Mouse (Mus musculus): Measurements from ENCODE around the gene Creb3l4.
"Not testable (repeated sequence)": the region's sequence is repeated elsewhere in the genome, so short reads cannot be mapped to it uniquely, and the experiment has no call there.

The Creb3l4 gene

DNA sequence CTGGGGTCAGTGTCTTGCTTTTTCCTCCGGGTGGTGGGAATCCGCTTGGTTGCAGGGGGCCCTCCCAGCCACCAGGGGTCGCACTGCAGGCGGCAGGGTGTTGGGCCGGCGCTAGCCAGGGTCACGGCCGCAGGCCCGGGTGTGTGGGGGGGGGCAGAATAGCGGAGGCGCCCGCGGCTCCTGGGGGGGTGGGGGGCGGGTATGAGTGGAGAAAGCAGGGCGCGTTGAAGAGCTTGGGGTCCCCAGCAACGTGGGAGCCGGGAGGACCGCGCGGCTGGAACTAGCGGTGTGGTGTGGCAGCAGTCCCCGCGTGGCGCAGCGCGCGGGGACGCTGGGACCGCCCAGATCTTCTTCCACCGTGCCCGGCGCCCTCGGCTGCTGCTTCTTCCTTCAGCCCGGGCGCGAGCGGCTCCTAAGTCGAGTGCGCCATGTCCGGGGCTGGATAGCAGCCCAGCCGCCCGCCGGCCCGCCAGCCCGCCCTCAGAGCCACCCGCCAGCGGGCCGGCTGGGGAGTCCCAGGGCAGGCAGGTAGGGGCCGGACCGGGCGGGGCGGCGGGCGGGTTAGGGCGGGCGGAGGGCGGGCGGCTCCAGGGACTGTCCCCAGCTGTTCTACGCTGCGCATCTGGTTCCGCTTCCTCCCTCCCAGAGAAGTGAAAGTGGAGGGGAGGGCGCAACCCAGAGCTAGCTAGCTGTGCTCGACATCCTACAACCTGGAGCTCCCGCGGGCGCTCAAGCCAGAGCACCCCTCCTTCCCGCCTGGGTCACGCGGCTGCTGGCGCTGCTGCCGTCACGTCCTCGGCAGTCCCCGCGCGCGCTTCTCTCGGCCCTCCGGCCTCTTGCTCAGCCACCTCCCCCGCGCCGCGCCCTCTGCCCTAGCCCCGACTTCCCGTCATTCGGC lies 22.0 kb upstream of the Creb3l4 start, which contains the start of gene Dennd4b:
TSS of gene Dennd4b (plus strand) at position 152 of the 898 bp plus-strand sequence.
- in situ Hi-C loops (cut with MboI, MseI): no loop called here

DNA sequence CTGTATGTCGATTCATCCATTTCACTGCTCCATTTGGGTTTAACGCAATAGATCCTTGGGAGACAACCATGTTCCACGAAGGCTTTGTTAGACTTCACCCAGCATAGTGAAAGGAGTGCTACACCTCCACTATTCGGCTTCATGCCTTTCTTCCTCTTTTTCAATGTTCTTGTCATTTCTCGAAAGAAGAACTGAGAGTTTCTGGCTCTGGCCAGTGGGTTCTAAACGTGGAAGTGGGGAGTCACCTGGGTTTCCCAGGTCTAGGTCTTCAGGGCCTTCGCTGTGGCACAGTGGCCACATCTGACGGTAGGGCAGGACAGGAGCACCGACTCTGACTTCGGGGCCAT lies 21.3 kb upstream of the Creb3l4 start:
- in situ Hi-C loops (cut with MboI, MseI): no loop called here

GRCm38 (mm10) chr3:90263121-90263771 lies 19.9 kb upstream of the Creb3l4 start:
- in situ Hi-C loops (cut with MboI, MseI): no loop called here

DNA sequence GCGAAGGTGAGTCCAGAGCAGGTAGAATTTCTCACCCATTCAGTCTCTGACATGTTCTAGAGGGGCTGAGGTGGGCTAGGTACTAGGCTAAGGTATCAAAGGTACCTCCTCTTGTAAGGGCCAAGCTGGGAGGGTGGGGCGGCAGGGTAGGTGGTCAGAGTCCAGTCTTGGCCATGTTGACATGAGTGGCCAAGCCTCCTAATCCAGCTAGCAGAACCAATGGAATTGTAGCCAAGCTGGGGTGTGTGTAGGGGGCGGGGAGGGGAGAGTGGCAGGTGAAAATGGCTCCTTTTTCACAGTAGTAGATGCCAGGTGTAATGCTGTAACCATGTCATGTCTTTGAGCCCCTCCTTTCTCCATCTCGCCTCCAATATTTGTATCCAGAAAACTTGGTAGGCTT lies 15.2 kb upstream of the Creb3l4 start:
- in situ Hi-C loops (cut with MboI, MseI): no loop called here

GRCm38 (mm10) chr3:90256731-90257530 lies 13.6 kb upstream of the Creb3l4 start:
- in situ Hi-C loops (cut with MboI, MseI): no loop called here

DNA sequence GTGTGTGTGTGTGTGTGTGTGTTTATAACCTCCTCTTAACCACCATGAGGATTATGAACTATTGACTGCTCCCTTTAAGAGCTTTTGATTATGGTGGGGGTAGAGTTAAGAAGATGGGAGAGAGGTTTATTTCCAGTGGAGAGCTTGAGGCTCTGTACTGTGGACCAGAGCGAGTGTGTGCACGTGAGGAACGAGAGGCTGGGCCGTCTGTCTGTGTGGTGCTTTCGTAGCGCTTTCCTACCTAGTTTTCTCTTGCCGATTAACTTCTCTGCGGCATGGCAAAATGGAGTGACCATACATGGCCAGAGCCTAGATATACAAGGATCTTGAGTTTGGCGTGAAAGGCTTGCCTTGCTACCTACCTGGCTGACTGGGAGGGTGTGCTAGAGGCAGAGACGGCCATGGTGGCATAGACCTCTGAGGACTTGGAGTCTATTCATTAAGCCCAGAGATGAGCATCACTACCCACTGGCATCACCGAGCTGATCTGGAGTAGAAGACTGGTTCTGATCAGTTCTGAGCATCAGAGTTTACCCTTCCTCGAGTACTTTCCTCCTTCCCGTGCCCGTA lies 12.6 kb upstream of the Creb3l4 start:
- in situ Hi-C loops (cut with MboI, MseI): no loop called here

DNA sequence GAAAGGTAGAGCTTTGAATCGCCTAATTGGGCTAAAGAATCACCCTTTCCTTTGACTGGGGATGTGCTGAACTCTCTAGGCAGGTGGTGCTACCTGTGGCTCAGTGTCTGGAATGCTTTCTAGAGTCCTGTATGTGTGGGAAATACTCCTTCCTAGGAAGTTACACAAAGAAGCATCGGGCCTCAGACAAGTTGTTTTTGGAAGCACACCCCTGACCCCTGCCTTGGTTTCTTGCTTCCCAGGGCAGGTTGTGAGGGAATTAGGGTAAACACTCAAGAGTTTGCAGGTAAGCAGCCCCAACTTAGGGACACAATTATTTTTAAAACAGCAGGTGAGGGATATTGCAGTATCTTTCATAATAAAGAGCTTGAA lies 11.9 kb upstream of the Creb3l4 start:
- in situ Hi-C loops (cut with MboI, MseI): no loop called here

GRCm38 (mm10) chr3:90254419-90255193 lies 11.3 kb upstream of the Creb3l4 start:
- in situ Hi-C loops (cut with MboI, MseI): no loop called here

GRCm38 (mm10) chr3:90253653-90254418 lies 10.5 kb upstream of the Creb3l4 start, which contains the start of gene Crtc2:
Gene Crtc2, plus strand, starts transcription at chr3:90254163.
- in situ Hi-C loops (cut with MboI, MseI): no loop called here

GRCm38 (mm10) chr3:90253174-90253573 lies 9.9 kb upstream of the Creb3l4 start:
- in situ Hi-C loops (cut with MboI, MseI): not testable (repeated sequence)

DNA sequence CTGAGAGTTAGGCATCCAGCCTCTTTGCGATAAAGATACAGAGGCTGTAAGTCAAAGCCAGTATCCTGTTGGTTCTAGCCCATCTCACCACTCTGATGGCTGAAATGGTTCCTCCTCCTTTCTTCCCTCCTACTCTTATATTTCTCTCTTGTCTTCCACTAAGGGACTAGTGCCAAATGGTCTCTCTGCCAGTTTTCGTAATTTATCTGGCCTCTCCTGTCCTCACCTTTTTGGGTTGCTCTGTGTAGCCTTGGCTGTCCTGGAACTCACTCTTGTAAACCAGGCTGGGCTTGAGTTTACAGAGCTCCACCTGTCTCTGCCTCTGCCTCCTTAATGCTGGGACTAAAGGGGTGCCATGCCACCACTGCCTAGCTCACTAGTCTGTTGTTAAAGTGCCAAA lies 9.3 kb upstream of the Creb3l4 start:
- in situ Hi-C loops (cut with MboI, MseI): not testable (repeated sequence)

- in situ Hi-C loops (cut with MboI, MseI): not testable (repeated sequence)
Measured at GRCm38 (mm10) chr3:90251731-90252226, 8.5 kb upstream of the Creb3l4 start.

GRCm38 (mm10) chr3:90250791-90251190 lies 7.5 kb upstream of the Creb3l4 start:
- in situ Hi-C loops (cut with MboI, MseI): no loop called here

GRCm38 (mm10) chr3:90248746-90249100 lies 5.4 kb upstream of the Creb3l4 start:
- in situ Hi-C loops (cut with MboI, MseI): loop anchor here (10.0 to 25.0 kb wide), 2 partner anchors 1164 to 1611 kb away; no protein-coding TSS in a partner anchor

DNA sequence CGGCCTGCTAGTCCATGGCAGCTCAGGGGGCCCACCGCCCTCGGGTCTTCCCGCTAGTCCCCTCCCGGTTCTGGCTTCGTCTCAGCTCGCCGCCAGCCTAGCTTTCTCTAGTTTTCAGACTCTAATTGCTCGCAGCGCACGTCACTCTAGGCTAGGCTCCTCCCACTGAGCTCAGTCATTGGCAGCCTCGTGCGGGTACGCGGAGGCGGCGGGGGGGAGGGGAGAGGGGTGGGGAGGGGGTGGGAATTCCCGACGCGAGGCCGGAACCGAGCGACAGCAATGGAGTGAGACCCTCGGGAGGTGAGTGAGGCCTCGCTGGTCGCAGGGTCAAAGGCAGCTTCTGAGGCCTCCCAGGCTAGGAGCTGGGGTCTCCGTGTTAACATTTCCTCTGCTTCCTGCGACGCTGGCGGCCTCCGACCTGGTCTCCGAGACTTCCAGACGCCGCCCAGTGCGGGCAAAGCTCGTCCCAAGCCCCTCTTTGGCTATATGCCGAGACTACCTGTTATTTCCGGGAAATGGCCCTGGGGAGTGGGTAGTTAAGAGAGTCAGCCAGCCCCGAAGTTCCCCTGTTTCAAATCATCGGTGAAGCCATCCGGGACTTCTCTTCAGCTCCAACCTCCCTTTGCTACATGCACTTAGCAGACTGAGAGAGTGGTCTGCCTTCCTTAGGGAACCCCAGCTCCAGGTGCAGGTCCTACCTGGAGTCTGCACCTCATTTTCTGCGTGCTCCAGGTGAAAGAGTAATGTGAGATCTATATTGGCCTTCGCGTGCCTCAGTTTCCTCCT lies 4.8 kb upstream of the Creb3l4 start, which contains the start of gene Slc39a1:
TSS of gene Slc39a1 (plus strand) at position 213 of the 786 bp plus-strand sequence.
- in situ Hi-C loops (cut with MboI, MseI): loop anchor here (10.0 to 25.0 kb wide), 2 partner anchors 1163 to 1611 kb away; no protein-coding TSS in a partner anchor

- in situ Hi-C loops (cut with MboI, MseI): loop anchor here (10.0 to 25.0 kb wide), 2 partner anchors 1163 to 1610 kb away; no protein-coding TSS in a partner anchor
Measured at GRCm38 (mm10) chr3:90247630-90247959, 4.3 kb upstream of the Creb3l4 start.

DNA sequence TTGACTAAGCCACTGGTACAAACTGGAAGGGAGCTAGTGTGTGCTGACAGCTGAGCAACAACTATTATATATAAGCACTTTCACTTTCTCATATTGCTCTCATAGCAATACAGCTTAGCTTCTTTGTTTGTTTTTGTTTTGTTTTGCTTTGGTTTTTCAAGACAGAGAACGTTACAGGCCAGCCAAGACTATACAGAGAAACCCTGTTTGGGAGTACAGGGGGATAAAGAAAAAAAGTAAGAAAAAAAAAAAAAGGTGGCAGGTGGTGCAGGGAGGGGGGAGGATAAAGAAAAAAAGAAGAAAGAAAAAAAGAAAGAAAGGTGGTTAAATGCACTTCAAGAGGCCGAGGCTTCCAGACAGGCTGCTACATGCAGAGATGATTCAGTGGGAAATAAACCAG lies 2.1 kb upstream of the Creb3l4 start:
- in situ Hi-C loops (cut with MboI, MseI): loop anchor here (10.0 to 25.0 kb wide), 2 partner anchors 1161 to 1608 kb away; no protein-coding TSS in a partner anchor

DNA sequence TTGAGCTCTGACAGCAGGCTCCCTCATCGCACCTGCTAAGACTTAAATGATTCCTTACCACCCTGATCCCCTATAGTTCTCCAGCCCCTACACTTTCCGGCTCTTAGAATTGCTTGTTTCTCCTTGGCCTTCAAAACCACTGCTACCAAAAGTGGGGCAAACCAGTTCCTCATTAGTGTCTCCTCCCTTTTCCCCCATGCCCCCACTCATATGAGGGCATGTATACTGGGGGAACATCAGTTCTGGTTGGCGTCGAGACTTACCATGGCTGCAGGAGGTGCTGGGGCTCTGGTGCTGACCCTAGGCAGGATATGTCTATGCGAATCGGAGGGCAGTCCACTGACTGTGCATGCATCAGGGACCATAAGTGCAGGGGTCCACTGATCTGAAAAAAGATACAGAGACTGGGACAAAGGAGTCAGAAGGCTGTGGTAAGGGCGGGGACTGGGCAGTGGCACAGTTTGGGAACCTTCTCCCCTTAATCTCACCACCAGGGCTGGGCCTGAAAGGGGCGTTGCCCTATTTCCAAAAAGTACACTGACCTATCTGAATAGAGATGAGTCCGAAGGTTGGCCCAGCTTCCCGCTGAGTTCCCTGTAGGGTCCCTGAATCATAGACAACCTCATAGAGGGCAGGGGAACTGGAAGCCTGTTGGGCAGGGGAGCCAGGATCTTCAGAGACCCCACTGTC lies 1.5 kb downstream of the Creb3l4 start:
- in situ Hi-C loops (cut with MboI, MseI): loop anchor here (10.0 to 25.0 kb wide), 2 partner anchors 1157 to 1605 kb away; no protein-coding TSS in a partner anchor

Data from T-helper 2 cell (primary cell).